Mouse (Mus musculus) liver, embryonic 13.5 days (tissue): ENCODE measurements around the gene Pnldc1. TPM values are rescaled to one million over a fixed set of nuclear protein-coding genes. Genes with fewer than 3 reads are reported as not detected.
"Not testable (repeated sequence)": the region's sequence is repeated elsewhere in the genome, so short reads cannot be mapped to it uniquely, and the experiment has no call there.

Source experiments
- ATAC-seq: fragments of 200-750 bp; cut with Nextera tagmentation; 2 replicates; pipeline ENCODE4 v1.8.0; 2017; ENCODE audit warnings: low read depth, mild to moderate bottlenecking, moderate number of reproducible peaks, moderate library complexity
- DNase-seq: peaks from one replicate; pipeline ENCODE4 v3.0.0; 2022
- H3K27ac ChIP-seq: fragments of 300-500 bp; sonication (generic); 2 replicates; pipeline ENCODE4 v1.5.1; 2015; ENCODE audit warnings: moderate library complexity, mild to moderate bottlenecking, inconsistent platforms
- H3K27me3 ChIP-seq: fragments of 300-500 bp; sonication (generic); 2 replicates; pipeline ENCODE4 v1.6.1; 2015; ENCODE audit warnings: mild to moderate bottlenecking, inconsistent platforms
- H3K36me3 ChIP-seq: fragments of 300-500 bp; sonication (generic); 2 replicates; pipeline ENCODE4 v1.6.1; 2015; ENCODE audit warnings: mild to moderate bottlenecking, inconsistent platforms
- H3K4me1 ChIP-seq: fragments of 300-500 bp; sonication (generic); replicated peaks from 2 replicates; pipeline ENCODE4 v1.6.1; 2015; ENCODE audit warnings: inconsistent platforms
- H3K4me2 ChIP-seq: fragments of 300-500 bp; sonication (generic); 2 replicates; pipeline ENCODE4 v1.6.1; 2015; ENCODE audit warnings: inconsistent platforms, mild to moderate bottlenecking, moderate library complexity
- H3K4me3 ChIP-seq: fragments of 300-500 bp; sonication (generic); replicated peaks from 2 replicates; pipeline ENCODE4 v1.5.1; 2015; ENCODE audit warnings: mild to moderate bottlenecking, inconsistent platforms
- H3K9ac ChIP-seq: fragments of 300-500 bp; sonication (generic); 2 replicates; pipeline ENCODE4 v1.6.1; 2015; ENCODE audit warnings: mild to moderate bottlenecking, inconsistent platforms
- H3K9me3 ChIP-seq: fragments of 300-500 bp; sonication (generic); replicated peaks from 2 replicates; pipeline ENCODE4 v1.6.1; 2016; ENCODE audit warnings: inconsistent platforms
- WGBS: fragments of 180-500 bp; shearing (Covaris S2); methylation state at CpG from one replicate; pipeline ENCODE4 v1.1.7; 2015; ENCODE audit not compliant: insufficient replicate concordance; 5-methylcytosine and 5-hydroxymethylcytosine counted together
- polyA plus RNA-seq: library from polyadenylated mRNA; unstranded; fragments of >200 nt; fragmentation: Nextera tagmentation; extraction: Ambion mirVana; gene quantifications from 2 replicates; pipeline ENCODE4 v1.2.1, GENCODE M21; 2015

Pnldc1 gene
- polyA plus RNA-seq, 1 experiment from 2014 or later = 0.40 TPM

- Histone ChIP-seq H3K4me1 (peaks cover 12% of the 10 kb centered on the region), H3K9me3 (no peaks in the 10 kb centered on the region), H3K36me3 (no peaks in the 10 kb centered on the region), H3K27ac (peak overlapping the region; percentile 35; the same call in 1 of the 2 replicates), H3K9ac (no peak overlapping the region), H3K4me3 (no peak overlapping the region), H3K27me3 (no peaks in the 10 kb centered on the region), H3K4me2 (no peak overlapping the region)
- DNase-seq = no peak
- ATAC-seq = no peak
- WGBS = 49% methylated on average over 4 of the region's 4 CpGs
Observed at GRCm38 (mm10) chr17:12935719-12936118, 25.7 kb upstream of the Pnldc1 start.

DNA sequence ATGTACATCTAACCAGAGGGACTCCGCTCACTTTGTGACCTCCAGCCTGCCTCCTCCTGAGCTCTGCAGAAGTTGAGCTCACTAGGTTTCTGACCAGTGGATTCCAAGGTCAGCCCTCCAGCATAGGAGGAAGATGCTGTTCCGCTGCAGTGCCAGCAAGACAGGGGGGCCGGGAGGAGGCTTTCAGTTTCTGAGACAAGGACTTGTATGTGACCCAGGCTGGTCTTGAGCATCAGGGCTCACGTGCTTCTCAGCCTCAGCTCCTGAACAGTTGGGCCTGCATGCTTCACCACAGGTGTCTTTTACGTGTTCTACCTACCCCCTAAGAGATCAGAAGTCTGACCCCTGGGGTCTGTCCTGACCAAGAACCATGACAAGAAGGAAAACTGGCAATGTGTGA is 21.5 kb upstream of the Pnldc1 start:
- not testable (repeated sequence) for H3K9me3 ChIP-seq, H3K27me3 ChIP-seq, H3K4me3 ChIP-seq, H3K4me2 ChIP-seq, DNase-seq, H3K9ac ChIP-seq, H3K36me3 ChIP-seq, H3K27ac ChIP-seq, ATAC-seq, H3K4me1 ChIP-seq
- WGBS = 78% methylated on average over 5 of the region's 5 CpGs

DNA sequence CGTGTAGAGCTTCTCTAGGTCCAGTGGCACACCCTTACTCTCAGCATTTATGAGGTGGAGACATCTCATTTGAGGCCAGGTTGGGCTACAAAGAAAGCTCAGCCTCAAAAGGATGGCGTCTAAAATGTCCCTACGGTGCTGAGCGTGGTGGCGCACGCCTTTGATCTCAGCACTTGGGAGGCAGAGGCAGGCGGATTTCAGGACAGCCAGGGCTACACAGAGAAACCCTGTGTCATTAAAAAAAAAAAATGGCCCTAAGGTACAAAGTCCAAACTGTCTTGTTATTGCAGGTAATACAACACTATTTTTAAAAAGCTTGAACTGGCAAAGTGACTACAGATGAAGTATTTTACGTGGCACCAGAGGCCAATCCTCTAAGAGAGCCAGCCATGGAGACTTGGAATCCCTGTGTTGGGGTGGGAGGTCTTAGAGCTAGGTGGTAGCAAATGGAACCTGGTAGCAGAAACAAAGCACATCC is 15.7 kb upstream of the Pnldc1 start:
- H3K27ac ChIP-seq = peak overlapping the region; percentile 21; the same call in 1 of the 2 replicates
- H3K27me3 ChIP-seq = no peaks in the 10 kb centered on the region
- ATAC-seq (0 out of 2 replicates have a peak, but pooled peaks have one; percentile 18), DNase-seq (no peak)
- peaks cover 61% of the 10 kb centered on the region for H3K36me3 ChIP-seq
- peaks cover 8% of the 10 kb centered on the region; the same call in 1 of the 2 replicates for H3K4me1 ChIP-seq
- H3K4me3 ChIP-seq = no peak overlapping the region
- no peak overlapping the region for H3K4me2 ChIP-seq
- WGBS = 85% methylated on average over 8 of the region's 8 CpGs
- no peak overlapping the region for H3K9ac ChIP-seq
- H3K9me3 ChIP-seq = no peaks in the 10 kb centered on the region

DNA sequence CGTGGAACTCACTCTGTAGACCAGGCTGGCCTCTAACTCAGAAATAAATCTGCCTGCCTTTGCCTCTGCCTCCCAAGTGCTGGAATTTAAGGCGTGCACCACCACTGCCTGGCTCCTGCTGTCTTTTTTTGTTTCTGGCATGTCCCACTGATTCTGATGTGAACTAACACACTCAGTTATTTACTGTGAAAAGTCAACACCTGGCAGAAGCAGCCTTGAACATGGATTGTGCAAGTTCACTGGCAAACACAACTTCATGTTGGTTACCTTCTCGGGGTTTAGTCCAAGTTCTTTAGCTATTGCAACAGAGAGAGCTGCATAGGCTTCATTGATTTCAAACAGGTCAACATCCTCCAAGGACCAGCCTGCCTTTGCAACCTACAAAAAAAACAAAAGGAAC is 15.0 kb upstream of the Pnldc1 start:
- H3K27ac ChIP-seq = no peak overlapping the region
- WGBS = 73% methylated on average over 3 of the region's 3 CpGs
- H3K4me2 ChIP-seq = no peak overlapping the region
- H3K9ac ChIP-seq = no peak overlapping the region
- peaks cover 8% of the 10 kb centered on the region; the same call in 1 of the 2 replicates for H3K4me1 ChIP-seq
- peaks cover 68% of the 10 kb centered on the region for H3K36me3 ChIP-seq
- DNase-seq (no peak), ATAC-seq (peak; percentile 43)
- no peaks in the 10 kb centered on the region for H3K9me3 ChIP-seq
- H3K27me3 ChIP-seq = no peaks in the 10 kb centered on the region
- no peak overlapping the region for H3K4me3 ChIP-seq

DNA sequence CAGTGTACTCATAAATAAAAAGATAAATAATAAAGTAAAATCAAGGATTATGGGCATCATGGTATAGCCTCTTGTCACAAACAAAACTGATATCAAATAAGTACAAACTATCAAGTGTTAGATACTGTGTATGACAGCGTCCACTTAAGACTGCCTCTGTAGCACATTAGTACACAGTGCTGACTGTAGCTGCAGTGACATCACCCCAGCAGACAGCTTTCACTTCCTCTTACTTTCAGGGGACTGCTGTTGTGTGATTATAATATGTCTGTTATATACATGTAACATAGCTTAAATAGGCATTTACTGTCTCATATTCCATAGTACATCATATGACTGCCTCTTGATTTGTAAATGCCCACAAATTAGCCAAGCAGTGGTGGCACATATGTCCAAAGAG is 11.0 kb upstream of the Pnldc1 start:
- no peaks in the 10 kb centered on the region for H3K27me3 ChIP-seq
- no peak overlapping the region for H3K4me3 ChIP-seq
- 88% methylated on average over 1 of the region's 1 CpGs for WGBS
- no peak for DNase-seq
- no peak overlapping the region for H3K4me2 ChIP-seq
- H3K9ac ChIP-seq = no peak overlapping the region
- no peak overlapping the region for H3K27ac ChIP-seq
- H3K36me3 ChIP-seq = peaks cover 74% of the 10 kb centered on the region
- no peak for ATAC-seq
- peaks cover 17% of the 10 kb centered on the region for H3K4me1 ChIP-seq
- no peaks in the 10 kb centered on the region for H3K9me3 ChIP-seq

- peak overlapping the region; percentile 73 for H3K4me2 ChIP-seq
- H3K27me3 ChIP-seq = no peaks in the 10 kb centered on the region
- H3K4me1 ChIP-seq = peaks cover 19% of the 10 kb centered on the region
- peaks cover 61% of the 10 kb centered on the region for H3K36me3 ChIP-seq
- no peaks in the 10 kb centered on the region for H3K9me3 ChIP-seq
- H3K4me3 ChIP-seq = peak overlapping the region; percentile 89
- H3K9ac ChIP-seq = peak overlapping the region; percentile 97
- DNase-seq (peak; percentile 74), ATAC-seq (peak; percentile 62)
- under 1% methylated on average over 40 of the region's 40 CpGs for WGBS
- H3K27ac ChIP-seq = peak overlapping the region; percentile 94
Observed at GRCm38 (mm10) chr17:12916588-12917380, 6.8 kb upstream of the Pnldc1 start.

DNA sequence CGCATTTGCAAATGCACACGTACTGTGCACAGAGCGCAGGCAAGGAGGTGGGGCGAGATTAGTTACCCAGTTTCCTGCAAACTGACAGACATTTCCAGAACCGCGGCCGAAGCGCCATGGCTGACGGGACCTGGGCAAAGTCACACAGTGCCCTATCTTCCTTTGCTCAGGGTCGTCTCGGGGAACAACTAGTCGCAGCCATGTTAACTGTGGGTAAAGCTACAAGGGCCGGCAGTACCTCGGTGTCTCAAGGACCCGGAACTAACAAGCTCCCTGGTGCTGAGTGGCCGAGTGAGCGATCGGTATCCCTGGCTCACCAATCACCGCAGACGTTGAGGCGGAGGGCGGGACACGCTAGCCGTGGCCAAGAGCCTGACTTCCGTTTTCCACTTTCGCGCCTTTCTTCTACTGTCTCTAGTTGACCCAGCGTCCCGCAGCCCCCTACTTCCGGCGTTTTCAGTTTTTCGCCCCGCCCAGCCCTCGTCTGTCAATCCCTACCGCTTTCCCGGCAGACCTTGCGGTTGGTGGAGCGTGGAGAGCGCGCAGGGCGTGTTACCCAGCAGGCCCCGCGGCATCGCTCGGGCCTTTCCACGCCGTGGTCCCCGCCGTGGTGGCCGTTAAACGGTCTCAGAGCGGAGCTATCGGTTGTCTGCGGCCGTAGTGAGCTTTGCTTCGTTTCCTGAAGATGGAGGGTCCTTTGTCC is 6.0 kb upstream of the Pnldc1 start, which contains the start of gene Mrpl18:
Gene Mrpl18, minus strand, starts transcription at position 465 of the 703 bp plus-strand sequence.
- Histone ChIP-seq H3K9ac (peak within 1 kb of the TSS; percentile 97), H3K4me2 (peak within 1 kb of the TSS; percentile 88), H3K4me3 (peak within 1 kb of the TSS; percentile 89), H3K4me1 (peaks cover 19% of the 10 kb centered on the region), H3K27me3 (no peaks in the 10 kb centered on the region), H3K9me3 (no peaks in the 10 kb centered on the region), H3K36me3 (peaks cover 62% of the 10 kb centered on the region), H3K27ac (peak within 1 kb of the TSS; percentile 94)
- peak; percentile 99 for DNase-seq
- WGBS = under 1% methylated on average over 56 of the region's 56 CpGs
- ATAC-seq = peak; percentile 95

DNA sequence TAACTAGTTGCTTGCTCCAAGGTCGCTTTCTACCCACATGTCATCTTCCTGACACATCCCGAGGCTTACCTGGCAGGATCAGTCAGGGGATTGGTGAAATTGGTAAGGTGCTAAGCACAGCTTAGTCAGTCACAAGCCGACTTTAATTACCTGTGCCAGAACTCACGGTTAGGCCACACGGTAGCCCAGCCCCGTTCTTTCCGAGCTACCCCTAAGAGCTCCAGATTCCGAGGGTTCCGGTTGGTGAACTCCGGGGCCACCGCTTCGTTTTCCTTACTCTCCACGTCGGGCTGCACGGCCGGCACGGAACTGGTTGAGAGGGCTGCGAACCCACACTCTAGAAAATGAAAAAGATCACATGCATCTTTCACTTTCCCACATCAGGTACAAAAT is 5.5 kb upstream of the Pnldc1 start, which contains the start of gene Tcp1:
Gene Tcp1, plus strand, starts transcription at position 214 of the 393 bp plus-strand sequence.
- H3K4me2 ChIP-seq = peak within 1 kb of the TSS; percentile 88
- H3K36me3 ChIP-seq = peaks cover 62% of the 10 kb centered on the region
- H3K27ac ChIP-seq = peak within 1 kb of the TSS; percentile 94

DNA sequence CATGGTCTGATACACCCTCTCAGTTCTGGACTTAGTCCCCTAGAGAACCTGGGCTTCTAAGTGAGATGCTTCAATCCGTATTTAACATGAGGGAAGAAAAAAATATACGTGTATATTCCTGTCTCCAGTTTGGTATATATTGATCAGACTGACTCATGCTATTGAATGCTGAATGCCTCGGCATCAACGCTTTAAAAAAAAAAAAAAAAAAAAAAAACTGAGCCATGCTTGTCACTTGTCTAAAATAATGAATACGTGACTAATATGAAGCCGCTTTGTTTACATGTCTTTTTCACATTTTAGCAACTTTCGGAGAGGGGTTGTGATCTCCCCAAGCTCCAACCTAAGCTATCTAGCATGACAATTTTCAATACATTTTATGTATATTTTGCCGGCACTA is 361 bp upstream of the Pnldc1 start:
- Histone ChIP-seq H3K27me3 (no peaks in the 10 kb centered on the region), H3K4me1 (peaks cover 11% of the 10 kb centered on the region), H3K9ac (no peak overlapping the region), H3K27ac (no peak overlapping the region), H3K4me3 (no peak overlapping the region), H3K9me3 (no peaks in the 10 kb centered on the region), H3K36me3 (peaks cover 56% of the 10 kb centered on the region), H3K4me2 (no peak overlapping the region)
- ATAC-seq (no peak), DNase-seq (no peak)
- WGBS = 78% methylated on average over 8 of the region's 8 CpGs

More for the DNA sequence above, 5.5 kb upstream of the Pnldc1 start, which contains the start of gene Tcp1:
- under 1% methylated on average over 18 of the region's 18 CpGs for WGBS
- H3K9ac ChIP-seq = peak within 1 kb of the TSS; percentile 97
- H3K4me1 ChIP-seq = peaks cover 19% of the 10 kb centered on the region
- no peak for DNase-seq
- peak within 1 kb of the TSS; percentile 89 for H3K4me3 ChIP-seq
- ATAC-seq = no peak
- H3K9me3 ChIP-seq = no peaks in the 10 kb centered on the region
- no peaks in the 10 kb centered on the region for H3K27me3 ChIP-seq

- Histone ChIP-seq H3K27ac (no peak overlapping the region), H3K36me3 (peaks cover 54% of the 10 kb centered on the region), H3K4me2 (no peak overlapping the region), H3K27me3 (no peaks in the 10 kb centered on the region), H3K9ac (no peak overlapping the region), H3K4me3 (no peak overlapping the region), H3K9me3 (no peaks in the 10 kb centered on the region), H3K4me1 (no peaks in the 10 kb centered on the region)
- 77% methylated on average over 9 of the region's 9 CpGs for WGBS
- DNase-seq (no peak), ATAC-seq (no peak)
Observed at GRCm38 (mm10) chr17:12906436-12906835, 3.6 kb downstream of the Pnldc1 start.

GRCm38 (mm10) chr17:12905810-12906209 is 4.2 kb downstream of the Pnldc1 start:
- no peaks in the 10 kb centered on the region for H3K4me1 ChIP-seq

More at GRCm38 (mm10) chr17:12905810-12906209, 4.2 kb downstream of the Pnldc1 start:
- Histone ChIP-seq H3K9me3 (no peaks in the 10 kb centered on the region), H3K9ac (no peak overlapping the region), H3K4me3 (no peak overlapping the region), H3K27ac (no peak overlapping the region), H3K36me3 (peaks cover 53% of the 10 kb centered on the region), H3K27me3 (no peaks in the 10 kb centered on the region), H3K4me2 (no peak overlapping the region)
- DNase-seq (no peak), ATAC-seq (no peak)
- 76% methylated on average over 4 of the region's 4 CpGs for WGBS
